Mouse (Mus musculus): ENCODE results near the gene Limch1.
A peak's percentile ranks its signal among the peaks of the same experiment; 100 is the strongest.

The Limch1 gene

DNA sequence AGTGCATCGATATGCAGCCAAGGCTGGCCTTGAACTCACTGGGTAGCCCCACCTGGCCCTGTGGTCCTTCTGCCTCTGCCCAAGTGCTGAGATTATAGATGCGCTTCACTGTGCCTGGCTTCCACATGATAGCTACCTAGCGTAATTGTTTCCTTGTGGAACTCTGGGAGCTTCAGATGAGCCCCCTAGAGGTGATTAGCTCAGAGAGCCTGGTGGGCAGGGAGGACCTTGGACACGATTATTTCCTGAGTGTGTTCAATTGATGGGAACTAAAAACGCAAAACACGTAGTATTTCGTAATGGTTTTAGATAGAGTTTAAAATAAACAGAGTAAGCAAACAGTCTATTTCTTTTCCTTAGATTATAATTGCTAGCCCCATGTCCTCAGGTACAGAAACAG, 287.0 kb downstream of the Limch1 start:
- no peak for DNase-seq (ENCODE audit: low spot score in 2 of 2)

DNA sequence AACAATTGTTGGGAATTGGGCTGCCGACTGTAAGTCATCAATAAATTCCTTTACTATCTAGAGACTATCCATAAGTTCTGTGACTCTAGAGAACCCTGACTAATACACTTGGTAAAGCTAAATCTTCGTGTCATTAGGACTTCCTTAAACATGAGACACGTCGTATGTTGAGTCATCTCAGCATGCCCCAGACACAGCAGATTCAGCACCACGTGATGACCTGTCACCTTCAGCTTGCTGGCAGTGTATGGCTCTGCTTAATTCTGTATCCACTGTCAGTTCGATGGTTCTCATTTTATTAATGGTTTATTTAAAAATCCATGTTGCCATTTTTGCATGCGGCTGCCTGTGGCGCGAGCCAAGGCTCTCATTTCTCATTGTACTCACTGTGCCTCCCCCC, 298.3 kb downstream of the Limch1 start:
- no peak for DNase-seq (ENCODE audit: low spot score in 2 of 2)

DNA sequence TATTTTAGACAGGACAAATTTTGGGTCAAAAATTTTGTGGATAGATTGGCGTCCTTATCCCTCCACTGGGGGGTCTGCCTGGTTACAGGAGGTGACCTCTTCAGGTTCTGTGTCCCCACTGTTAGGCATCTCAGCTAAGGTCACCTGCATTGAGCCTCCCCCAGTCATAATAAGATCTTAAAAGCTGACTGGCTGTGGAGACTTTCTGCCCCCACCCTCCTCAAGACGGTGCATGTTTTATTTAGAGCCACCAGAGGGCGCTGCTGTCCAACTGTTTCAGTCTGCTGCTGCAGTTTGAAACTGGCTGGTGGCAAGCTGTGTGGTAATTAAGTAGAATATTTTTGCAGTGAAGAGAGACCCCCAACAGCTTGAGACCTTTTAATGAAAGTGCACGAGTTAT, 302.4 kb downstream of the Limch1 start:
- DNase-seq (ENCODE audit: low spot score in 2 of 2): peak in 1 of 2 experiments; percentile 26

DNA sequence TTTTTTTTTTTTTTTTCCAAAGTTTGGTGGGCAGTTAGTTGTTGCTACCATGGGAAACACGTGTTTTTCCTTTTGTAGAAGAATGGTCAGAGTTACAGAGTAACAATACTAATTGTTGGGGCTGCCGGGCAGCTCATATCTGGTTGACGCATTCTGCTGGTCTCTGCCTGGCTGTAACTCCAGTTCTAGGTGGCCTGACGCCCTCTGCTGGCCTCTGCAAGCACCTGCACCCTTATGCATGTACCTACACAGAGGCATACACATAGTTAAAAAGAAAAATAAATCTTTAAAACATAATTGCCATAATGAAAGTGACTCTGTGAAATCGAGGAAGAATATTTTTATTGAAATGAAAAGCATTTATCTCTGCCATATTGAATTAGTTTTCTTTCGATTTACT, 312.2 kb downstream of the Limch1 start:
- DNase-seq (ENCODE audit: low spot score in 2 of 2): no peak

DNA sequence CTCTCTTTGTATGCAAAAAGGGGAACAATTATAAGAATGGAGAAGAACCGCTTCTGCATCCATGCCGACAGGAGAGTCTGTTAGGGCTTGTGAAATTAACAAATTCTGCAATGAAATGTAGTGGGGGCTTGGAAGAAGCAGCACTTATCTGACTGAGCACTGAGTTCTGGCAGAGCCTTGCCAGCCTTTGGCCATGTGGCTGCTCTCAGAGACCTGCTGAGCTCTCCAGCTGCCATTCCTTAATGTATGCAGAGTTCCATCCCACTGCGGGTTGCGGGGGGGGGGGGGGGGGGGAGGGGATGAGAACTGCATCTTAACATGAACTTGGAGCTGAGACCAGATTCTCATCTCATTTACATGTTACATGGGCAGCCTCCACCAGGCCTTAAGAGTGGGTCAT, 314.9 kb downstream of the Limch1 start:
- DNase-seq (ENCODE audit: low spot score in 2 of 2): no peak

DNA sequence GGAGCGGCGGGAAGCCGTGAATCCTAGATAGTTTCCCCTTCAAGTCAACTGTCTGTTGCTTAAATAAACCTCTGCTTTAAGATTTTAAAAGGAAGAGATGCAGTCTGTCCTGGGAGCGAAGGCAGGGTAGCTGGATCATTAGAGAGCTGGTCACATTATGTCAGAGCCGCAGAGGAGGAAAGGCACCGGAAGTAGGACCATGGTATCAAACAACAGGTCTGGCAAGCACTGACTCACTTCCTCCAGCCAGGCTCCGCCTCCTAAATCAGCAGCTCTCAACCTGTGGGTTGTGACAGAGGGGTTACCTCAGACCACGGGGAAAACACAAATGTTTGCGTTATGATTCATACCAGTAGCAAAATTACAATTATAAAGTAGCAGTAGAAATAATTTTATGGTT, 318.0 kb downstream of the Limch1 start:
- no peak for DNase-seq (ENCODE audit: low spot score in 2 of 2)

DNA sequence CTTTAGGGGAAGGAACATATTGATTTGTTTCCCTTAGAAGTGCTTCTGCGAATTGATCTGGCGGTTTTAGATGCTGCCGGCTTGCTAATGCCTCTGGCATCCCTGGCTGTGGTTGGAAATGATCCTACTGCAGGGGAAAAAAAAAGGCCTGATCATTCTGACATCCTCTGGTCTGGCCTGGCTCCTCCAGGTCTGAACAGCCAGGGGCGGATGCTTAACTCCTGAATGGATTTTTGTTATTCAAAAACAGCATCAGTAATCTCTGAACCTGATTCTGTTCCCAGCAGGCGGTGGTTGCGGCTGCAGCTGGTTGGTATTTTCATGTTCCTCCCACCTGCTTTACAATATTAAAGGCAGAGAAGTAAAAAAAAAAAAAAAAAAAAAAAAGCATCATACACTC, 337.5 kb downstream of the Limch1 start:
- DNase-seq (ENCODE audit: low spot score in 2 of 2): no peak

DNA sequence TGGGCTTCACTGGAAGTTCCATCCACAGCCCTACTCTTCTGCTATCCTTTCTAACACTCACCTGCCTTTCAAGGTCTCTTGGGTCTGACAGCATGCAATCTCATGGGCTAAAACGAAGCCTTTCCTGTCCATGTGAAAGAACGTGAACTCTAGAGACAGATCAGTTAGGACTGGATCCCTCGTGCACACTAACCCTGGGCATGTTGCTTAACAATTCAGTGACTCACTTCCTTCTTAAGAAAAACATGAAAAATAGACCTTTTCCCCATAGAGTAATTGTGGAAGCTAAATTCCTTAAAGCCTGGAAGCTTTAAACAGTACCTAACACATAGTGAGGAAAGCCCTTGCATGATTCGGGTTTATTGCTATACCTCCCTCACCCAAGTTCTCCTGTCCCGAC, 345.2 kb downstream of the Limch1 start:
- no peak for DNase-seq (ENCODE audit: low spot score in 2 of 2)

DNA sequence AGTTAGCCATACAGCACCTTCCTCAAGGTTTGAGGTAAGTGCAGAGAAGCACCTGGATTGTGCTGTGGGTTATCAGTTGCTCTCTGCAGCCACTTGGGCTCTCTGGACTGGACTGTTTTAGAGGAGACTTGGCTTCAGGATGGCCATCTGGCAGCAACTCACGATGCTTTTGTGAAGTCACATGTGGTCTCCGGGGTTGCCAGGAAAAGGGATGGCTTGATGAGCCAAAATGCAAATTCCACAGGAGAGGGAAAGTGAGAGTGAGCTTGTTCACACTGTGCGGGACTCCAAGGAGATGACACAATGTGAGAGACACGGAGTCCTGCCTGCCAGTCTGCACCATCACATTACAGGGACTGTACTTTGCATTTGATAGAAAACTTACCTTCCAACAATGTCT, 346.1 kb downstream of the Limch1 start:
- DNase-seq (ENCODE audit: low spot score in 2 of 2): no peak

DNA sequence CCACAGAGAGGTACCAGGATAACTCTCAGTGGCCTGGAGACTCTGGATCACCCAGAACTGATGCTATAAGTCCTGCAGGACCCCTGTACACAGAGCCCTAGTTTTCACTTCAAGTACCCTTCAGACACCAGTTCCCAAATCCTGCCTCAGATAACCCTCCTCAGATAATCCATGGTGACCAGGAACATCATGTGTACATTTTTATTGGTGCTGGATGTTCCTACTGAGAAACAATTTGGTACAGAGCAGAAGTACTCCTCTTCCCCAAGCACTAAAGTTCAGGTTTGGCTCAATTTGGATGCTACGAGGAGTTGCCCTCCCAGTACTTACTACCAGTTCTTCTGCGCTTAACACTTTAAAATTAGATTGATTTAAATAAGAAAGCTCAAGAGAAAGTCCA, 348.4 kb downstream of the Limch1 start:
- no peak for DNase-seq (ENCODE audit: low spot score in 2 of 2)

DNA sequence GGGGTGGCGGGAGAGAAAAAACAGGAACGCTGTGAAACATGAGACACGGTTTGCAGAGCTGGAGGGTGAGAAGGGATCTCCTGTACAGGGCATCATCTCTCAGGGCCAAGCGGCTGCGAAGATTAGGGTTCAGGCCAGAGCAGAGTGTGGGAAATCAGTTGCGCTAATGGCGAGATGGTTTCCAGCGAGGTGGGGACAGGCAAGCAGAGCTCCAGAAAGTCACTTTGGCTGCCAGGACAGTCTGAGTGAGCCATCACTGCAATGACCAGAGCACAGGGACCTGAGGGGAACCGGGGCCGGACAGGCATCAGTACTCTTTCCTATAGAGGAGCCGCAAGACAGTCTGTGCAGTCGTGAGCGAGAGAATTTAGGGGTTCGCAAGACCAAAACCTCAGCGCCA, 349.5 kb downstream of the Limch1 start:
- no peak for DNase-seq (ENCODE audit: low spot score in 2 of 2)

DNA sequence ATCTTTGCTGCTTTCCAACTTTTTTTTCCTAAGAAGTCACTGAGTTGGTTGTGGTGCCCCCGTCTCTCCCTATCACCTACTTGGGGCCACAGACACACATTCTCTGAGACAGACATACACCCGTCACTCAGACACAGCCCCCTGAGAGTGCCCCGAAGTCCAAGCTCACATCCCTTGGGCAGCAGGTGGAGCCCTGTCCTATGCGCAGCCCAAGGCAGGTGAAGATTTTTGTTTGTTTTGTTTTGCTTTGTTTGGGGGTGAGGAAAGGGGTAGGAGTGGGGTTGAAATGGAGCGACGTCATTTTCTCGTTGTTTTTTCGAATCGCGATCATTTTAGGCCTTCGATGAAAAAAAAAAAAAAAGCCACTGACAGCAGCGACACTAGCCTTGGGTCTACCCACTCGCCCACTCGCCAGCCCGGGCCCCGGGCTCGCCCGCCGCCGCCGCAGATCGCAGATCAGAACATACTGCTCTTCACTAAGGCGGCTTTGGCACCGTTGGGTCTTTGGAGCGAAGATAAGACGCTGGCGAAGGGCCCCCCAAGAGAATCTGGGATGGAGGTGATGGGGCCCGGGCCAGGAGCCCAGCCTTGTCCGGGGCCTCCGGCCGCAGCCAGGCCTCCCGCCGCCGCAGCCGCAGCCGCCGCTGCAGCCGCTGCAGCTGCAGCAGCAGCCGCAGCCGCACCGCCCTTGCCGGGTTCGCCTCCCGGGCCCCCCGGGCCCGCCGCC, 350.2 kb downstream of the Limch1 start:
- no peak for DNase-seq (ENCODE audit: low spot score in 2 of 2)

DNA sequence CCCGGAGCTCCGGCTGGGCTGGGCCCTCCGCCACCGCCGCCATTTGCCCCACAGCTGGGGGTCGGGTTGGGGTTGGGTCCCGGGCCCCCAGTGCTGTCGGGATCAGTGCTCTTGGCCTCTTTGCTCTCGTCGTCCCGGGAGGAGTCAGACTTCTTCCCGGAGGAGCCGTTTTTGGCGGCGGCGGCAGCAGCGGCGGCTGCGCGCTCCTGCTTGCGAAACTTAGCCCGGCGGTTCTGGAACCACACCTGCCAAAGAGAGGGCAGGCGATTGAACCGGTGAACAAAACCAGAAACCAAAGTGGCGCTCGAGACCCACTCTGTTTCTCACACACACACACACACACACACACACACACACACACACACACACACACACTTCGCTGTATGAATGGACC, 350.7 kb downstream of the Limch1 start:
- no peak for DNase-seq (ENCODE audit: low spot score in 2 of 2)

DNA sequence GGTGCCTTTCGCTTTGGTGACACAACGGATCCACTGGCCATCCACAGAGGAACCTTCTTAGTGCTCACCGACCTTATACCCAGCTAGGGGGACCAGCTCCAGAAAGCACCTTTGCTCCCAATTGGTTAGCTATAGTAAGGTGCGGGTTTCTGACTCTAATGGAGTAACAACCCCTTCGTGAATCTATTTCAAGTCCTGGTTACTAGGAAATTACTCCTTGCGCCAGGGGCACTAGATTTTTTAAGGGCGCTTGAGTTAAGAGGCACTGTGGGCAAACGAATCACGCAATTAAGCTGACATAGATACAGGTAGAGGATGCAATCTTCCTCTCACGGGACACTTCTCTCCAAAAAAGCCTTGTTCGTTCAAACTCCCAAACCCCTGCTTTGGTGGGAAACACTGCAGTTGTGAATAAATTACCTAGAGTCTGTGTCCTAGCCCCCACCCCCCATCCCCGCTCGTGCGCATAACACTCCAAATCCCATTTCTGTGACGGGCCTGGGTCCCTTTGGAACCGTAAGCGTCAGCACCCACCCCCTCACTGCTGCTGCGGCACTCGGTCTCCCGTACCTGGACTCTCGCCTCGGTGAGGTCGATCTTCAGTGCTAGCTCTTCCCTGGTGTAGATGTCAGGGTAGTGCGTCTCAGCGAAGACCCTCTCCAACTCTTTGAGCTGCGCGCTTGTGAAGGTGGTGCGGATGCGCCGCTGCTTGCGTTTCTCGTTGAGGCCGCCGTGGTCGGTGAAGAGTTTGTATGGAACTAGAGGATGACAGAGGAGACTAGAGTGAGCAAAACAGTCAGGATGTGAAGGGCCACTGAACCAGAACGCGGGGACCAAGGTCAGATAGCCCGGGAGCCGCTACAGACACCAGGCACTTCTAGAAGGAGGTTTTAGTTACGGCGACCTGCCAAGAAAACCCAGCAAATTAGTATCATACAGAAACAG, 351.8 kb downstream of the Limch1 start:
- peak in 1 of 2 experiments; percentile 3 for DNase-seq (ENCODE audit: low spot score in 2 of 2)

DNA sequence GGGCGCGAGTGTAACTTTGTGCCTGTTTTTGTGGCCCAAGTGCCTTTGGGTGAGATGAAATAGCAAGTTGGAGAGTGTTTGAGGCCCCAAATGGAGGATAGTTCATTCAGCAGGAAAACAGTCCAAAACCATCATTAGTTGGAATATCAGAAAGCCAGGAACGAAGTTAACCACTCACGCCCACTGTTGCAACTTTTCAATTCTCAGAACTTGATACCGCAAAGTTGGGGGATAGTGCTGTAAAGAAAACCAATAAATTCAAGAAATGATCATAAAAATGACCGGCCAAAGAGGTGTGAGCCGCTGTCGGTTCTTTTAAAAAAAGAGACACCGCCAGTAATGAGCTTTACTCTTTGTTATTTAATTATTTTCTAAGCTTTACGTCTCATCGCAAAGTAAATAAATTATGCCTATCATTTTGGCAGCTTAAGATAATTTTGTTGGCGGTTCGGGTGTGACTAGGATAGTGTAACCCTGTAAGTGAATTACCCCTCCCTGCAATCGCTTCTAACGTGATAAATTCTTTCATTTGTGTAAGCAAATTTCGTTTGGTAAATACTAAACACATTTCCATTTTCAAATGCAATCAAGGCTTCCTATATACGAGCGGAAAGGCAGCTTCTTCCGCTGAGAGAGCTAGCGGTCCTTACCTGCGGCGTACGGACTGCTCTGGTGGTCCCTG, 352.6 kb downstream of the Limch1 start:
- no peak for DNase-seq (ENCODE audit: low spot score in 2 of 2)

DNA sequence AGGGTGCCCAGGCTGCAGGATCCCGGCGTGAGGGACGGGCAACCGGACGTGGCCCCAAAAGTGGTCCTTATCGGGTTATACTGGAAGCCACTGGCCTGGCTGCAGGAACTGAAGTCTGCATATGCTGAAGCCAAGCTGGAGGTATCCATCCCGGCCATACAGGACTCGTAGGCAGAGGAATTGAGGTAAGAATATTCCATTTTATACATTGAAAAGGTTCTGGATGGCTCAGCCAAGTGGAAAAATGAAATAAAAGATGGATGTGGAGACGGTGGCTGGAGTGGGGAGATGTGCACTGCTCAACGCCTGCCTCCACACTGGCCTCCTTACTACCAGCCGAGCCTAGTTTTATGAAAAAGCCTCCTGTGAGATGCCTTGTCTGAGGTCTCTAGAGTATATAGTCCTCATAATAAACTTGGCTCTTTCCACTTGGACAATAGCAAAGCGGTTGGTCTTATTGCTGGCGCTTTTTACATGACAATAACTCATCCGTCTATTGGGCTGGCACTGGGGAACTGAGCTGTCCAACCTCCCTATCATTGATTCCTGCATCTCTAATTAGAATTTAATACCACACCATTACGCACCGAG, 353.2 kb downstream of the Limch1 start, which contains the start of gene Phox2b:
Gene Phox2b (minus strand): TSS at position 569 of the 591 bp plus-strand sequence.
- no peak for DNase-seq (ENCODE audit: low spot score in 2 of 2)

DNA sequence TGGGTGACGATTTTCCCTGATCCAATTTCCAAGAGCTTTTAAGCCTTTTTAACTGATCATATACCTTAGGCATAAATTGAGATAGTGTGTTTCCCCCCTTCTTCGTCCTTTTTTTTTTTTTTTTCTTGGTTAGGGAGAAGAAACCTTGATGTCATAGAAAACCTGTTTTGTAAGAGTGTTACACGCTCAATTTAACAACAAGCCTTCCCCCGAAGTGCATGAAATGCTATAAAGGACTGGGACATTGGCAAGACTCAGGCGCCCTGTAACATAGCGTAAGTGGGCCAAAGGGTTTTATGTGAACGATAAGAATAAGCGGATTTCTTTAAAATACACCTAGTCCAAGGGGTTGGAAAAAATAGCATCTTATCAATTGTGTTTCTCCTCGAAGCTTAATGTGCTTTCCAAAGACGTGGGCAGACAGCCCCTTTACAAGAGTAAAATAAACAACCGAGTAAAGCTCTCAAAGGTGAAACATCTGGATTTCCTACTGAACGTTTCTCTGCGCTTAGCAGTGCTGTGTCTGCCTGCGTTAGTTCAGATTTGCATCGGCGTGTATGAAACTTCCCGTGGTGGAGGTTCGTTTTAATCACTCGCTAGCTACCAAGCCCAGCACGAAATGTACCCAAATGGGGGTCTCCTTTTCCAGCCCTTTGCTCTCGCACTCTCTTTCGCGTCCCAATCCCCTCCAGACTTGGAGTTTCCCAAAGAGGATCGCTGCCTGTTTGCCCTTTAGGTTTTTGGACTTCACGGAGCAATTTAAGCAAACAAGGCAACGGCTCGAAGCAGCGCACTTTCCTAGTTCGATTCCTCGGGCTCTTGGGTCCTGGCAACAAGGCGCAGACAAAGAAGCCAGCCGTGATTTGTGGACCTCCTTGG, 354.0 kb downstream of the Limch1 start:
- peak in 1 of 2 experiments; percentile 3 for DNase-seq (ENCODE audit: low spot score in 2 of 2)

DNA sequence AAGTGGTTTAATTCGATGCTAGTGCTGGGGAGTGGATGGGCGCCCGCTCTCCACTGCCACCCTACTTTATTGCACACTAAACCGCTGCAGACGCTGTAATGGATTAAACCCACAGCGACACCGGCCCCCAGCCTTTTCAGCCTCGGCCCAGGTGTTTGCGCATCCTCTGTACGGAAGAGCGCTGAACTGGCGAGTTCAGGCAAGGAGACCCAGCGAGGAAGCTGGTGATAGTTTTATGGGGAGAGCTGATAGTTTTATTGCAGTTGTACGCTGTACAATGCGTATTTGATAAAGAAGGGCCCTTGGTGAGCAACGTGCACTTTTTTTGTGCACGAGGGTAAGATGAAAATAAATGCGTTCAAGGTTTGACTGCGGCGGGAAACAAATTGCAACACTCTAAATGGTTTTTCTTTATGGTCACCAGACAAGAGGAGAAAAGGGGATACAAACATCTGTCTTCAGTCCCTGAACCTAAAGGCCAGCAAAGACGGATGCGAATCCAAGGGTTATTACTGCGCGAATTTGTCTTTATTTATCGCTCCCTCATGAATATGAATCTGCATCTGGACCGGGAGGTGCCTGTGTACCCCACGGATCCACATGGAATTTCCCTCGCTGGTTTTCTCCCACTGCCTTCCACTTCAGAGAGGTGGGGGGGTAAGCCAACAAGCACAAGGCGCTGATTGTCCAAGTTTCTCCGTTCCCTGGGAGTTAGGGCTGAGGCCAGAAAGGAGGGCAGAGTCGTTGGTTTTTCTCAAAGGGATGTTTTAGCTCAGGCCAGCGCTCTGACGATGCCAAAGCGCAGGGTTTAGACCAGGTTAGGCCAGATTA, 355.2 kb downstream of the Limch1 start:
- DNase-seq (ENCODE audit: low spot score in 2 of 2): no peak

DNA sequence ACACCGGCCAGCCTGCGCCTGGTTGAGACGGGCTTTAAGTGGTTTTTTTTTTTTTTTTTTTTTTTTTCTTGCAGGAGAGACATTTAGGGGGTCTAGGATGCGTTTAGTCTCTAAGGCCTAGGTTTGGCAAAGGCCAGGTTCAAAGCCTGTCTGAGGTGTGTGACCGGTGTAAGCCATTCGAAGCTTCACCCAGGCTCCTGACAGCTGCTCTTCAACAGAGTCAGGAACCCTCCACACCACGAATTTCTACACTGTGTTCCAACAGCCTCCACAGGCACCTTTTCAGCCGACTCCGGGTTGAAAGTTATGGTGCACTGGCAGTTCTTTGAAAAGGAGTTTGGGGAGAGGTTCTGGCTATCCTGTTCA, 355.8 kb downstream of the Limch1 start:
- no peak for DNase-seq (ENCODE audit: low spot score in 2 of 2)
